Mouse (Mus musculus): ENCODE results near the gene Sf3b3. TPM values are rescaled to one million over a fixed set of nuclear protein-coding genes. Genes with fewer than 3 reads are reported as not detected.
"Not testable (repeated sequence)": the region's sequence is repeated elsewhere in the genome, so short reads cannot be mapped to it uniquely, and the experiment has no call there.

Sf3b3 gene
- polyA plus RNA-seq, 1 experiment from 2014 or later = 38.6 TPM

- no peak for DNase-seq (ENCODE audit: low spot score)
- 94% methylated on average over 10 of the region's 10 CpGs for WGBS
- TF ChIP-seq EP300 (optimal IDR thresholded peaks at IDR 0.05) (no peak), CTCF (IDR thresholded peaks at IDR 0.05; ENCODE audit: low read depth) (no peak)
- H3K36me3 ChIP-seq (ENCODE audit: control insufficient read depth, insufficient read depth, low read length) = peaks cover 31% of the 10 kb centered on the region
- ATAC-seq (ENCODE audit: low FRiP score, low TSS enrichment) = no peak
- H3K27ac ChIP-seq (replicated peaks) = no peak overlapping the region
- H3K9me3 ChIP-seq (ENCODE audit: control insufficient read depth, low read length) = no peaks in the 10 kb centered on the region
- H3K4me1 ChIP-seq (replicated peaks; ENCODE audit: control insufficient read depth, insufficient read depth) = no peaks in the 10 kb centered on the region
- no peak overlapping the region for H3K4me2 ChIP-seq (replicated peaks; ENCODE audit: low read depth)
- H3K27me3 ChIP-seq (ENCODE audit: control insufficient read depth, insufficient read depth, low read length) = no peaks in the 10 kb centered on the region
- no peak overlapping the region for H3K9ac ChIP-seq (ENCODE audit: low read length)
- no peak overlapping the region for H3K4me3 ChIP-seq (ENCODE audit: low read depth, low read length)
Measured at GRCm38 (mm10) chr8:110881741-110882310, 35.2 kb upstream of the Sf3b3 start.

- no peak overlapping the region for H3K27ac ChIP-seq (replicated peaks)
- no peak overlapping the region for H3K9ac ChIP-seq (ENCODE audit: low read length)
- no peak for DNase-seq (ENCODE audit: low spot score)
- H3K9me3 ChIP-seq (ENCODE audit: control insufficient read depth, low read length) = no peaks in the 10 kb centered on the region
- no peaks in the 10 kb centered on the region for H3K27me3 ChIP-seq (ENCODE audit: control insufficient read depth, insufficient read depth, low read length)
- no peak for TF ChIP-seq EP300 (optimal IDR thresholded peaks at IDR 0.05)
- no peak for TF ChIP-seq CTCF (IDR thresholded peaks at IDR 0.05; ENCODE audit: low read depth)
- no peaks in the 10 kb centered on the region for H3K4me1 ChIP-seq (replicated peaks; ENCODE audit: control insufficient read depth, insufficient read depth)
- no peak overlapping the region for H3K4me3 ChIP-seq (ENCODE audit: low read depth, low read length)
- peaks cover 32% of the 10 kb centered on the region for H3K36me3 ChIP-seq (ENCODE audit: control insufficient read depth, insufficient read depth, low read length)
- ATAC-seq (ENCODE audit: low FRiP score, low TSS enrichment) = no peak
- no peak overlapping the region for H3K4me2 ChIP-seq (replicated peaks; ENCODE audit: low read depth)
- 81% methylated on average over 4 of the region's 4 CpGs for WGBS
Measured at GRCm38 (mm10) chr8:110877862-110878261, 31.3 kb upstream of the Sf3b3 start.

- no peak overlapping the region for H3K9ac ChIP-seq (ENCODE audit: low read length)
- no peak overlapping the region for H3K4me3 ChIP-seq (ENCODE audit: low read depth, low read length)
- H3K4me1 ChIP-seq (replicated peaks; ENCODE audit: control insufficient read depth, insufficient read depth) = no peaks in the 10 kb centered on the region
- no peak overlapping the region for H3K4me2 ChIP-seq (replicated peaks; ENCODE audit: low read depth)
- no peaks in the 10 kb centered on the region for H3K9me3 ChIP-seq (ENCODE audit: control insufficient read depth, low read length)
- no peak for DNase-seq (ENCODE audit: low spot score)
- H3K27me3 ChIP-seq (ENCODE audit: control insufficient read depth, insufficient read depth, low read length) = no peaks in the 10 kb centered on the region
- no peak for ATAC-seq (ENCODE audit: low FRiP score, low TSS enrichment)
- no peak overlapping the region for H3K27ac ChIP-seq (replicated peaks)
- peaks cover 24% of the 10 kb centered on the region for H3K36me3 ChIP-seq (ENCODE audit: control insufficient read depth, insufficient read depth, low read length)
- no peak for TF ChIP-seq EP300 (optimal IDR thresholded peaks at IDR 0.05)
- TF ChIP-seq CTCF (IDR thresholded peaks at IDR 0.05; ENCODE audit: low read depth) = no peak
- WGBS = 95% methylated on average over 2 of the region's 2 CpGs
Measured at GRCm38 (mm10) chr8:110870501-110870900, 23.9 kb upstream of the Sf3b3 start.

GRCm38 (mm10) chr8:110861347-110862025 is 14.9 kb upstream of the Sf3b3 start:
- not testable (repeated sequence) for DNase-seq (ENCODE audit: low spot score); H3K4me3 ChIP-seq (ENCODE audit: low read depth, low read length); H3K27me3 ChIP-seq (ENCODE audit: control insufficient read depth, insufficient read depth, low read length); H3K4me1 ChIP-seq (replicated peaks; ENCODE audit: control insufficient read depth, insufficient read depth); H3K27ac ChIP-seq (replicated peaks); H3K4me2 ChIP-seq (replicated peaks; ENCODE audit: low read depth); ATAC-seq (ENCODE audit: low FRiP score, low TSS enrichment); H3K9ac ChIP-seq (ENCODE audit: low read length); H3K9me3 ChIP-seq (ENCODE audit: control insufficient read depth, low read length)
- H3K36me3 ChIP-seq (ENCODE audit: control insufficient read depth, insufficient read depth, low read length) = peaks cover 19% of the 10 kb centered on the region
- WGBS = 95% methylated on average over 7 of the region's 7 CpGs

GRCm38 (mm10) chr8:110859651-110860501 is 13.3 kb upstream of the Sf3b3 start:
- ATAC-seq (ENCODE audit: low FRiP score, low TSS enrichment) = no peak
- DNase-seq (ENCODE audit: low spot score) = no peak
- peak; percentile 67 for TF ChIP-seq CTCF (IDR thresholded peaks at IDR 0.05; ENCODE audit: low read depth)
- no peak for TF ChIP-seq EP300 (optimal IDR thresholded peaks at IDR 0.05)
- Histone ChIP-seq H3K4me1 (replicated peaks; ENCODE audit: control insufficient read depth, insufficient read depth) (no peaks in the 10 kb centered on the region), H3K27me3 (ENCODE audit: control insufficient read depth, insufficient read depth, low read length) (no peaks in the 10 kb centered on the region), H3K4me3 (ENCODE audit: low read depth, low read length) (no peak overlapping the region), H3K27ac (replicated peaks) (no peak overlapping the region), H3K9ac (ENCODE audit: low read length) (no peak overlapping the region), H3K36me3 (ENCODE audit: control insufficient read depth, insufficient read depth, low read length) (peaks cover 14% of the 10 kb centered on the region), H3K4me2 (replicated peaks; ENCODE audit: low read depth) (no peak overlapping the region), H3K9me3 (ENCODE audit: control insufficient read depth, low read length) (no peaks in the 10 kb centered on the region)
- 76% methylated on average over 7 of the region's 7 CpGs for WGBS

Measured in stomach, postnatal 0 days (tissue).